Mouse (Mus musculus): ENCODE data around the gene Gja5. TPM values are rescaled to one million over a fixed set of nuclear protein-coding genes. Genes with fewer than 3 reads are reported as not detected.

The Gja5 gene
- polyA plus RNA-seq, 1 experiment: 1.6 TPM

DNA sequence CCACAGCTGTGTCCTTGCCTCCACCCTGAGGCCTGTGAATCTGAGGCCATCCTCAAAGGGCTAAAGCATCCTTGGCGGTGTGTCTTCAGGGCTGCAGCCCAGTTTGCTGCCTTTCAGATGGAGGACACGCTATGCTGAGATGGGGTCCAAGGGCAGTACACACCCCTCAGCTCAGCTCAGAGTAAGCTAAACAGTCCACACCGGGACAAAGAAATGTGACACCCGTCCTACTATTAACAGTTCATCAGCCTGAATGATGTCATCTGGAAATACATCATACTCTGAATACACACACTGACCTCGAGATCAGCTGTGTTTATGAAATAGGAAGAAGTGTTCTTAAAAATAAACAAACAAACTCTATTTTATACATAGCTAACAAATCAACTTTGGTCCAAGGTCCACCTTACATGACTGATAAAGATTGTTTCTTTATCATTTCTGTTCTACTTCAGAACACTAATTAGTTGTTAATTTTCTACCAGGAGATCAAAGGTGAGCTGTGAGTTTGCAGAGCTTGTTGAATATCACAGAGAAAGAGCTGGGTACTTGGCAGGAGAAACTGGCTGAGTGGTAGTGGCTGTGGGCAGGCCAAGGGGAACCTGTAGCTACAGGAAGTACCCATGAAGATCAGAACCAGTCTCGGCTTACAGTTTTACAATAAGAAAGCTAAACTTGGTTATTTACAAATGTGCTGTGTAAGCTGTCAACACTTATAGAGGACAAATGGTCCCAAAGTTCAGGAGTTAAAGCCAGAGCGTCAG is 29.5 kb upstream of the Gja5 start:
- Histone ChIP-seq H3K27ac (ENCODE audit: control insufficient read depth, insufficient read depth, low read depth, low read length, poor library complexity) (no peak overlapping the region), H3K4me1 (ENCODE audit: control insufficient read depth, insufficient read depth, low read length) (no peaks in the 10 kb centered on the region), H3K4me3 (replicated peaks; ENCODE audit: control insufficient read depth, low read depth, low read length) (no peak overlapping the region)
- WGBS: 84% methylated on average over 7 of the region's 7 CpGs
- no peak for TF ChIP-seq CTCF (IDR thresholded peaks at IDR 0.05; ENCODE audit: control insufficient read depth, insufficient read depth, low read length)
- TF ChIP-seq POLR2A (IDR thresholded peaks at IDR 0.05; ENCODE audit: borderline replicate concordance, control insufficient read depth, low read depth, low read length): no peak

DNA sequence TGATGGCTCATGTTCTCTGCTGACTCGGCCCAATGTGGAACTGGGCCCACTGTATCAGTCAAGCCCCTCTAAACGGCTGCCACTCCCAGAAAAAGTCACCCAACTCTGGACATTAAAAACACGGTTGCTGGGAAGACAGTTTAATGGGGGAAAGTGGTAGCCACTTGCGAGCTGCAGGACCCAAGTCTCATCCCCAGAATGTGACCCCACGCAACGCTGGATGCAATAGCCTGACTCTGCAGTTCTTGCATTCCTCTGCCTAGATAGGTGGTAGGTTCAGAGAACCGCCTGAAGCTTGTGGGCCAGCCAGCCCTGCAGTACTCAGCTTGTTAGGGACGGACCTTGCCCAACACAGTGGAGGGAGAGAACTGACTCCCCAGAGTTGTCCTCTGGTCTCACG is 25.0 kb upstream of the Gja5 start:
- 87% methylated on average over 9 of the region's 9 CpGs for WGBS
- Histone ChIP-seq H3K4me3 (replicated peaks; ENCODE audit: control insufficient read depth, low read depth, low read length) (no peak overlapping the region), H3K4me1 (ENCODE audit: control insufficient read depth, insufficient read depth, low read length) (no peaks in the 10 kb centered on the region; the same call in 1 of the 2 replicates), H3K27ac (ENCODE audit: control insufficient read depth, insufficient read depth, low read depth, low read length, poor library complexity) (no peak overlapping the region)
- TF ChIP-seq CTCF (IDR thresholded peaks at IDR 0.05; ENCODE audit: control insufficient read depth, insufficient read depth, low read length) (no peak), POLR2A (IDR thresholded peaks at IDR 0.05; ENCODE audit: borderline replicate concordance, control insufficient read depth, low read depth, low read length) (no peak)

DNA sequence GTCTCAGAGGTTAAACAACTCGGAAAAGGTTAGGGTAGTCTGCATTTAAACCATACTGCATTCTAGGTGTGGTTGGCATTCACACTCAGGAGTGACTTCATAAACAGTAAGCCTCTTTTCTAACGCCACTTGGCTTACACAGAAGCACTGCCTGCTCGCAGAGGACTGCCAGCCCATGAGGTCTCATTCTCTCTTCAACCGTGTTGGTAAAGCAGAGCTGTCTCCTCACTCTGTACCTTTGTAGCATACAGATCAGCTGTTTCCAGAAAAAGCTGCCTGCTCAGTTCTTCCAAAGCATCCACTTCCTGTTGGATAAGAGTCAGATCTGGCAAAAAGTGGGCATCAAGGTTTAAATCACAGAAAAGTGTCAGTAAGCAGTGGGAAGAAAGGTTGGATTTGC is 24.1 kb upstream of the Gja5 start:
- TF ChIP-seq POLR2A (IDR thresholded peaks at IDR 0.05; ENCODE audit: borderline replicate concordance, control insufficient read depth, low read depth, low read length) (no peak), CTCF (IDR thresholded peaks at IDR 0.05; ENCODE audit: control insufficient read depth, insufficient read depth, low read length) (no peak)
- Histone ChIP-seq H3K27ac (ENCODE audit: control insufficient read depth, insufficient read depth, low read depth, low read length, poor library complexity) (no peak overlapping the region), H3K4me1 (ENCODE audit: control insufficient read depth, insufficient read depth, low read length) (no peaks in the 10 kb centered on the region; the same call in 1 of the 2 replicates), H3K4me3 (replicated peaks; ENCODE audit: control insufficient read depth, low read depth, low read length) (no peak overlapping the region)
- WGBS: 81% methylated on average over 4 of the region's 4 CpGs

DNA sequence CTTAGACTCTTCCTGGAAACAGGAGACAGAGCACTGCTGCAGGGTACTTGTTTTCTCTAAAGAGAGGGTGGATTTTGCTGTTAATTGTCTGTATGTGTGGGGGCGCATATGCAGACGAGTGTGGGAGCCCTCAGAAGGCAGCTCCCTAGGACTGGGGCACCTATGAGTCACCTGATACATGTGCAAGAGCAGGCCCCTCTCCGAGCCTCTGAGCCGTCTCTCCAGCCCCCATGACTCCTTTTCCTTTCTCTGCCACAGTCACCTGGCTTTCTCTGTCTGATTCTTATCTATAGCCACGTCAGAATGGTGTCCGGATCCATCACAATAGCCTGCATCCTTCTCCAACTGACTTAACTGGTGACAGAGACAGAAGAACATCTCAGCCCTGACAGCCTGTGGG is 22.9 kb upstream of the Gja5 start:
- TF ChIP-seq POLR2A (IDR thresholded peaks at IDR 0.05; ENCODE audit: borderline replicate concordance, control insufficient read depth, low read depth, low read length) (no peak), CTCF (IDR thresholded peaks at IDR 0.05; ENCODE audit: control insufficient read depth, insufficient read depth, low read length) (no peak)
- Histone ChIP-seq H3K4me1 (ENCODE audit: control insufficient read depth, insufficient read depth, low read length) (no peaks in the 10 kb centered on the region; the same call in 1 of the 2 replicates), H3K27ac (ENCODE audit: control insufficient read depth, insufficient read depth, low read depth, low read length, poor library complexity) (no peak overlapping the region), H3K4me3 (replicated peaks; ENCODE audit: control insufficient read depth, low read depth, low read length) (no peak overlapping the region)
- WGBS: 80% methylated on average over 6 of the region's 6 CpGs

DNA sequence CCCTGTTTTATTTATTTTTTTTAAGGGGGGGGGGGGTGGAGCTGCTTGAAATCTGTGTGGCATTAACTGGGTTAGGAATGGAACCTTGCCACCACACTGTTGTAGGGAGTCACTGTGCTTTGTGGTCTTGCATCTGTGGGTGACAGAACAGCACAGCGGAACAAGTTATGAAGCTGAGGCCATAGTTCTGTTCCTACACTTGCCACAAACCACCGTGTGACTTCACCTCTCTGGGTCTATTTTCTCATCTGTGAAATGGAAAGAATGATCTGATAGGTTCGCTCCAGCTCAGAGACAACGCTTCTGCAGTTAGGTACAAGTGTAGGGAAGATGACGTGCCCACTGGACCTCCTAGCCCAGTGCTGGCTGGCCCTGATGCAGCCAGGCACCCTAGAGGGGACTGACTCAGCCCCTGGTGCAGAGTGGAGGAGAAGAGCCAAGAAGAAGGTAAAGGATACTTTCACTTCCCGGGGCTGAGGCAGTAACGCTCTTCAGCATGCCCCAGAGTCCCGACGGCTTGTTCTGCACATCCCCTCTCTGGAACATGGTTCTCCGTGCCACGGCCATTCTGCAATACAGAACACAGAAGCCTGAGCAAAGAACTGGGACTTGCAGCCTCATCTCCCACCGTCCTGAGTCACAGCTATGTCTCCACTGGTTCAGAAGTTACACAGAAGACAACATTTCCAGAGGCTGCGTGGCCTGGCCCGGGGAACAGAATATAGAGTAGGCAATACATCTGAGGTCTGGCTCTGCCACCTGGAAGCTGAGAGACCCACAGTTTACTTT is 22.2 kb upstream of the Gja5 start:
- TF ChIP-seq POLR2A (IDR thresholded peaks at IDR 0.05; ENCODE audit: borderline replicate concordance, control insufficient read depth, low read depth, low read length) (no peak), CTCF (IDR thresholded peaks at IDR 0.05; ENCODE audit: control insufficient read depth, insufficient read depth, low read length) (no peak)
- Histone ChIP-seq H3K27ac (ENCODE audit: control insufficient read depth, insufficient read depth, low read depth, low read length, poor library complexity) (no peak overlapping the region), H3K4me1 (ENCODE audit: control insufficient read depth, insufficient read depth, low read length) (no peaks in the 10 kb centered on the region; the same call in 1 of the 2 replicates), H3K4me3 (replicated peaks; ENCODE audit: control insufficient read depth, low read depth, low read length) (no peak overlapping the region)
- 89% methylated on average over 14 of the region's 14 CpGs for WGBS

DNA sequence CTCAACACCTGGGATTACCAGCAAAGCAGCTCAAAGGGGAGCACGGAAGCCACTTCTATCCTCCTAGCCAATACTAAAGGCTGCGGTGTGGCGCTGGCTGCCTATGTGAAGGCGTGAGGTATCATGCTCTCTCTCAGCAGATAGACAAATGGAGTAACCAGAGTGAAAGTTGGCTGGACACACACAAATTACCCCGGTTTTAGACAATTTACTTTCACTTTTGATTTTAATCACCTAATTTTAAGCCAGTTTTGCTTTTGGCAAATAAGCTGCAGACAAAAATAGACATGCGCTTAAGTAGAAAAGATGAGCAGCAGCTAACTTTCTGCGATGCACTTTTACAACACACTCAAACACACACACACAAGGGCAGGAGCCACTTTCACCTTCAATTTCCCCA is 20.8 kb upstream of the Gja5 start:
- Histone ChIP-seq H3K27ac (ENCODE audit: control insufficient read depth, insufficient read depth, low read depth, low read length, poor library complexity) (no peak overlapping the region), H3K4me1 (ENCODE audit: control insufficient read depth, insufficient read depth, low read length) (no peaks in the 10 kb centered on the region; the same call in 1 of the 2 replicates), H3K4me3 (replicated peaks; ENCODE audit: control insufficient read depth, low read depth, low read length) (no peak overlapping the region)
- WGBS: 51% methylated on average over 7 of the region's 7 CpGs
- TF ChIP-seq POLR2A (IDR thresholded peaks at IDR 0.05; ENCODE audit: borderline replicate concordance, control insufficient read depth, low read depth, low read length) (no peak), CTCF (IDR thresholded peaks at IDR 0.05; ENCODE audit: control insufficient read depth, insufficient read depth, low read length) (no peak)

DNA sequence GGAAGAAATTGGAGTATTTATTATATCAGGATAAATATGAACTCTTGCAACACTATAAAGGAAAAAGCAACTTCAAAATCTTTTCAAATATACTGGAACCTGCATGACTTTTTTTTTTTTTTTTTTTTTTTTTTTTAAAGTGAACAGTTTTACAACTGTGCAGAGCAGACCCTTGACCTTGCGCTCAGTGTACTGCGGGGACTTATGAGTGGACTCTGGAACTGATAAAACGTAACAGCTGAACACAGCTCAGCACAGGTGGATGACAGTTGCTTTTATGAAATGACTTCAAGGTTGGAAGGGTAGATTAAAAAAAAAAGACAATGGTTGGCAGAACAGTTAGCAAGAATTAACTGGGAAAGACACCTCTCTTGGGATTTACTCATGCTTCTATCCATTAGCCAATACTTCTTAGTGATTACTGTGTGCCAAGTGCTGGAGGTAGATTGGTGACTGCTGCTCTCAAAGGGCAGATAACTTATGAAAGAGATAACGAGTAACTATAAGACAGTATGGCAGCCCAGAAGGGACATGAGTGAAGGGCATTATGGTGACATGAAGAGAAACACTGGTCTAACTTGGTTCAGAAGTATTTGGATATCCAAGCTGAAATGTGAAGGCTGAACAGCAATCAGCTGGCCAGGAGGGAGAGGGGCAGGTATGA is 2.0 kb upstream of the Gja5 start:
- Histone ChIP-seq H3K4me3 (replicated peaks; ENCODE audit: control insufficient read depth, low read depth, low read length) (no peak overlapping the region), H3K4me1 (ENCODE audit: control insufficient read depth, insufficient read depth, low read length) (no peaks in the 10 kb centered on the region; the same call in 1 of the 2 replicates), H3K27ac (ENCODE audit: control insufficient read depth, insufficient read depth, low read depth, low read length, poor library complexity) (no peak overlapping the region)
- TF ChIP-seq POLR2A (IDR thresholded peaks at IDR 0.05; ENCODE audit: borderline replicate concordance, control insufficient read depth, low read depth, low read length) (no peak), CTCF (IDR thresholded peaks at IDR 0.05; ENCODE audit: control insufficient read depth, insufficient read depth, low read length) (no peak)
- 78% methylated on average over 4 of the region's 4 CpGs for WGBS

Data from bone marrow, adult 2 months (tissue).